Mouse (Mus musculus) bone marrow, adult 2 months (tissue): ENCODE results near the gene Ifit2.

Experiments used
- CTCF ChIP-seq: fragments of 200-500 bp; IDR thresholded peaks from 2 replicates; pipeline ENCODE4 v1.5.1; 2011; ENCODE audit warnings: low read length, control low read depth; ENCODE audit not compliant: control insufficient read depth, insufficient read depth
- POLR2A ChIP-seq: fragments of 200-500 bp; IDR thresholded peaks from 2 replicates; pipeline ENCODE4 v1.6.1; 2011; ENCODE audit warnings: low read depth, mild to moderate bottlenecking, control low read depth, low read length, borderline replicate concordance; ENCODE audit not compliant: control insufficient read depth

DNA sequence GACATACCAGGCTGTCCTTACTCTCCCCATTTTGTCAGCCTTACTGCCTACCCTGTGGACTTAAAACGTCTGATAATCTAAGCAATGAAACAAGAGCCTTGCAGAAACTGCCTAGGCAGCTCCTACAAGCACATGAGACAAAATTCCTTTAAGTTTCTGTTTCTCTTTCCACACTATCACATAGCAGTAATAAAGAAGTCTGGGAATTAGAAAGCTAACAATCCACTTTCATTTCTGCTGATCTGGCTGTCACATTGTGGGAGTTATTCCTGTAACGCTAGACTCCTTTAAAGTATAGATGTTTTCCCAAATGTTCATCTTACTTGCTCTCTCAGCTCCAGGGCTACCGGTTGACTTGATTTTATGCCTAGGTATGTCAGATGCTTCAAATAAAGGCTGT, 3.0 kb downstream of the Ifit2 start:
- TF ChIP-seq POLR2A (no peak), CTCF (no peak)
